Mouse (Mus musculus) limb, embryonic 11.5 days (tissue): ENCODE results near the gene Tmem171. TPM values are rescaled to one million over a fixed set of nuclear protein-coding genes. Genes with fewer than 3 reads are reported as not detected.

Experiments
- ATAC-seq: fragments of 200-750 bp; cut with Nextera tagmentation; 2 replicates; pipeline ENCODE4 v1.8.0; 2017; ENCODE audit warnings: low read depth; ENCODE audit not compliant: insufficient number of reproducible peaks, low FRiP score, low TSS enrichment
- DNase-seq: peaks from one replicate; pipeline ENCODE4 v3.0.0-alpha.2; 2015; ENCODE audit warnings: low spot score
- H3K27ac ChIP-seq: fragments of 300-500 bp; sonication (generic); replicated peaks from 2 replicates; pipeline ENCODE4 v1.5.1; 2014; ENCODE audit warnings: low read depth, mild to moderate bottlenecking, low read length
- H3K27me3 ChIP-seq: fragments of 300-500 bp; sonication (generic); 2 replicates; pipeline ENCODE4 v1.6.1; 2014; ENCODE audit warnings: mild to moderate bottlenecking, low read length, mixed read lengths; ENCODE audit not compliant: control insufficient read depth, insufficient read depth
- H3K36me3 ChIP-seq: fragments of 300-500 bp; sonication (generic); 2 replicates; pipeline ENCODE4 v1.6.1; 2014; ENCODE audit warnings: mild to moderate bottlenecking, low read length, moderate library complexity, mixed read lengths; ENCODE audit not compliant: control insufficient read depth, insufficient read depth
- H3K4me1 ChIP-seq: fragments of 300-500 bp; sonication (generic); 2 replicates; pipeline ENCODE4 v1.6.1; 2014; ENCODE audit warnings: low read length, mixed read lengths; ENCODE audit not compliant: control insufficient read depth, insufficient read depth
- H3K4me2 ChIP-seq: fragments of 300-500 bp; sonication (generic); 2 replicates; pipeline ENCODE4 v1.6.1; 2014; ENCODE audit warnings: low read depth, mild to moderate bottlenecking, moderate library complexity; ENCODE audit not compliant: severe bottlenecking
- H3K4me3 ChIP-seq: fragments of 300-500 bp; sonication (generic); 2 replicates; pipeline ENCODE4 v1.5.1; 2014; ENCODE audit warnings: low read depth, low read length
- H3K9ac ChIP-seq: fragments of 300-500 bp; sonication (generic); 2 replicates; pipeline ENCODE4 v1.6.1; 2014; ENCODE audit warnings: mild to moderate bottlenecking, low read length
- H3K9me3 ChIP-seq: fragments of 300-500 bp; sonication (generic); 2 replicates; pipeline ENCODE4 v1.6.1; 2016; ENCODE audit warnings: low read length; ENCODE audit not compliant: control insufficient read depth
- WGBS: fragments of 180-500 bp; shearing (Covaris S2); extraction: QIAGEN DNeasy Blood & Tissue Kit; methylation state at CpG from one replicate; pipeline ENCODE4 v1.1.7; 2014; 5-methylcytosine and 5-hydroxymethylcytosine counted together
- polyA plus RNA-seq: library from polyadenylated mRNA; unstranded; fragments of >200 nt; fragmentation: Nextera tagmentation; extraction: Ambion mirVana; gene quantifications from 2 replicates; pipeline ENCODE4 v1.2.1, GENCODE M21; 2014

Gene Tmem171
- polyA plus RNA-seq, 1 experiment from 2014 or later, result not detected

GRCm38 (mm10) chr13:98651228-98651977 is 43.2 kb downstream of the Tmem171 start:
- DNase-seq, result no peak
- WGBS, result 80% methylated on average over 17 of the region's 17 CpGs
- Histone ChIP-seq H3K27me3 (no peaks in the 10 kb centered on the region), H3K9me3 (no peaks in the 10 kb centered on the region), H3K4me1 (no peaks in the 10 kb centered on the region), H3K27ac (no peak overlapping the region), H3K4me2 (no peak overlapping the region), H3K9ac (no peak overlapping the region), H3K36me3 (no peaks in the 10 kb centered on the region), H3K4me3 (no peak overlapping the region)
- ATAC-seq, result no peak

- Histone ChIP-seq H3K9me3 (no peaks in the 10 kb centered on the region), H3K9ac (no peak overlapping the region), H3K4me1 (no peaks in the 10 kb centered on the region), H3K27me3 (no peaks in the 10 kb centered on the region), H3K36me3 (no peaks in the 10 kb centered on the region), H3K4me2 (no peak overlapping the region), H3K27ac (no peak overlapping the region), H3K4me3 (no peak overlapping the region)
- 93% methylated on average over 22 of the region's 22 CpGs for WGBS
- no peak for DNase-seq
- no peak for ATAC-seq
Measured at GRCm38 (mm10) chr13:98647775-98648568, 46.7 kb downstream of the Tmem171 start.

- no peak for ATAC-seq
- Histone ChIP-seq H3K27me3 (no peaks in the 10 kb centered on the region), H3K4me1 (no peaks in the 10 kb centered on the region), H3K27ac (no peak overlapping the region), H3K9ac (no peak overlapping the region), H3K36me3 (no peaks in the 10 kb centered on the region), H3K4me2 (no peak overlapping the region), H3K4me3 (no peak overlapping the region), H3K9me3 (no peaks in the 10 kb centered on the region)
- no peak for DNase-seq
- 89% methylated on average over 5 of the region's 5 CpGs for WGBS
Measured at GRCm38 (mm10) chr13:98638507-98639166, 56.0 kb downstream of the Tmem171 start.

- no peaks in the 10 kb centered on the region for H3K9me3 ChIP-seq
- no peak within 1 kb of the TSS for H3K27ac ChIP-seq
- ATAC-seq (no peak), DNase-seq (no peak)
- no peak within 1 kb of the TSS for H3K4me3 ChIP-seq
- H3K27me3 ChIP-seq, result no peaks in the 10 kb centered on the region
- H3K4me1 ChIP-seq, result no peaks in the 10 kb centered on the region
- H3K9ac ChIP-seq, result no peak within 1 kb of the TSS
- no peaks in the 10 kb centered on the region for H3K36me3 ChIP-seq
- 88% methylated on average over 12 of the region's 12 CpGs for WGBS
- H3K4me2 ChIP-seq, result no peak within 1 kb of the TSS
Measured at GRCm38 (mm10) chr13:98637145-98637544, 57.5 kb downstream of the Tmem171 start, which contains the start of gene Tmem174. Tmem174 (minus strand) TSS chr13:98637410.

- Histone ChIP-seq H3K4me1 (peaks cover 2% of the 10 kb centered on the region), H3K36me3 (no peaks in the 10 kb centered on the region), H3K4me3 (no peak overlapping the region)
Measured at GRCm38 (mm10) chr13:98636571-98636970, 58.1 kb downstream of the Tmem171 start.

More at GRCm38 (mm10) chr13:98636571-98636970, 58.1 kb downstream of the Tmem171 start:
- Histone ChIP-seq H3K9me3 (no peaks in the 10 kb centered on the region), H3K27ac (no peak overlapping the region), H3K4me2 (no peak overlapping the region), H3K9ac (no peak overlapping the region), H3K27me3 (no peaks in the 10 kb centered on the region)
- WGBS, result 71% methylated on average over 18 of the region's 18 CpGs
- DNase-seq (no peak), ATAC-seq (no peak)

Other genes with a start within 250 kb of the Tmem171 start
- 1.4 and 1.8 TPM in 2 replicates for gene Gm10320, start 202.8 kb downstream of the Tmem171 start, polyA plus RNA-seq
- not detected in 2 replicates for gene Tmem174, start 57.4 kb downstream of the Tmem171 start, polyA plus RNA-seq
- gene Fcho2, start 120.6 kb upstream of the Tmem171 start, polyA plus RNA-seq, result 29.3 and 34.8 TPM in 2 replicates
- 52.5 and 60.0 TPM in 2 replicates for gene Tnpo1, start 231.6 kb upstream of the Tmem171 start, polyA plus RNA-seq